Mouse (Mus musculus) liver, adult 2 months (tissue): Measurements from ENCODE around the gene Clasrp.

Source experiments
- CTCF ChIP-seq: fragments of 200-500 bp; IDR thresholded peaks from 2 replicates; pipeline ENCODE4 v1.5.1; 2011; ENCODE audit warnings: low read depth, low read length, control low read depth
- POLR2A ChIP-seq: fragments of 200-500 bp; IDR thresholded peaks from 2 replicates; pipeline ENCODE4 v1.6.1; 2011; ENCODE audit warnings: low read length, control low read depth; ENCODE audit not compliant: insufficient read depth; ENCODE audit errors: extremely low read depth

DNA sequence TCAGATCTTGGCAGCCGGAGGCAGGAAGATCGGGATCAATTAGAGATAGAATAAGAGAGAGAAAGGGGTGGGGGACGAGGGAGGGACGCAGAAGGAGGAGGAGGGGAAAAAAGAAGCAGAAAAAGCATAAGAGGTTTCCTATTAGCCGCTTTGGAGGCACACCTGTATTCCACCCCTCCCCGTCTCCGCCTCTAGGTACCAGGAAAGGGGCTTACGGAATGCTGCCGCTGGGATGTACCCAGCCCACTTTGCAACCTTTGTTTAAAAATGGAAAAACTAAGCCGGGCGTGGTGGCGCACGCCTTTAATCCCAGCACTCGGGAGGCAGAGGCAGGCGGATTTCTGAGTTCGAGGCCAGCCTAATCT, 30.5 kb downstream of the Clasrp start:
- TF ChIP-seq POLR2A (no peak), CTCF (no peak)
